Mouse (Mus musculus): ENCODE data around the gene Clcn1. TPM values are rescaled to one million over a fixed set of nuclear protein-coding genes. Genes with fewer than 3 reads are reported as not detected.
A peak's percentile ranks its signal among the peaks of the same experiment; 100 is the strongest.

Clcn1 gene
- polyA plus RNA-seq, 1 experiment from 2014 or later = 0.15 TPM

GRCm38 (mm10) chr6:42348281-42349005 lies 62.0 kb downstream of the Clcn1 start:
- Histone ChIP-seq H3K36me3 (ENCODE audit: control insufficient read depth, insufficient read depth, low read length) (0 out of 2 replicates have a peak, but pooled peaks cover 3% of the 10 kb centered on the region), H3K9ac (ENCODE audit: low read length) (0 out of 2 replicates have a peak overlapping the region, but pooled peaks have one; percentile 17), H3K27ac (ENCODE audit: low read length) (peak overlapping the region; percentile 99), H3K9me3 (ENCODE audit: control insufficient read depth, low read length) (no peaks in the 10 kb centered on the region), H3K4me3 (ENCODE audit: low read length) (peak overlapping the region; percentile 63), H3K4me1 (replicated peaks; ENCODE audit: control insufficient read depth, insufficient read depth, low read length) (peaks cover 32% of the 10 kb centered on the region), H3K27me3 (ENCODE audit: control insufficient read depth, insufficient read depth, low read depth, low read length) (no peaks in the 10 kb centered on the region), H3K4me2 (ENCODE audit: low read depth, low read length) (peak overlapping the region; percentile 89)
- 39% methylated on average over 12 of the region's 12 CpGs for WGBS
- ATAC-seq (ENCODE audit: low read depth) = no peak

- H3K4me1 ChIP-seq (replicated peaks; ENCODE audit: control insufficient read depth, insufficient read depth, low read length) = peaks cover 37% of the 10 kb centered on the region
- H3K4me3 ChIP-seq (ENCODE audit: low read length) = peak overlapping the region; percentile 63
- H3K4me2 ChIP-seq (ENCODE audit: low read depth, low read length) = peak overlapping the region; percentile 89
- ATAC-seq (ENCODE audit: low read depth) = peak; percentile 54
- peak overlapping the region; percentile 99 for H3K27ac ChIP-seq (ENCODE audit: low read length)
- 2% methylated on average over 11 of the region's 11 CpGs for WGBS
- H3K27me3 ChIP-seq (ENCODE audit: control insufficient read depth, insufficient read depth, low read depth, low read length) = no peaks in the 10 kb centered on the region
- H3K9ac ChIP-seq (ENCODE audit: low read length) = peak overlapping the region; percentile 79
- H3K36me3 ChIP-seq (ENCODE audit: control insufficient read depth, insufficient read depth, low read length) = peaks cover 3% of the 10 kb centered on the region; the same call in 1 of the 2 replicates
- H3K9me3 ChIP-seq (ENCODE audit: control insufficient read depth, low read length) = no peaks in the 10 kb centered on the region
Observed at GRCm38 (mm10) chr6:42349006-42349425, 62.5 kb downstream of the Clcn1 start.

- Histone ChIP-seq H3K4me3 (ENCODE audit: low read length) (peak within 1 kb of the TSS; percentile 63), H3K27ac (ENCODE audit: low read length) (peak within 1 kb of the TSS; percentile 99), H3K36me3 (ENCODE audit: control insufficient read depth, insufficient read depth, low read length) (peaks cover 3% of the 10 kb centered on the region; the same call in 1 of the 2 replicates), H3K9me3 (ENCODE audit: control insufficient read depth, low read length) (no peaks in the 10 kb centered on the region), H3K4me2 (ENCODE audit: low read depth, low read length) (peak within 1 kb of the TSS; percentile 89), H3K4me1 (replicated peaks; ENCODE audit: control insufficient read depth, insufficient read depth, low read length) (peaks cover 42% of the 10 kb centered on the region), H3K27me3 (ENCODE audit: control insufficient read depth, insufficient read depth, low read depth, low read length) (no peaks in the 10 kb centered on the region), H3K9ac (ENCODE audit: low read length) (peak within 1 kb of the TSS; percentile 79)
- under 1% methylated on average over 24 of the region's 36 CpGs for WGBS
- ATAC-seq (ENCODE audit: low read depth) = peak; percentile 95
Observed at GRCm38 (mm10) chr6:42349426-42350020, 63.0 kb downstream of the Clcn1 start, which contains the start of gene Zyx. Gene Zyx (plus strand): TSS chr6:42349630.

GRCm38 (mm10) chr6:42350021-42350967 lies 63.8 kb downstream of the Clcn1 start:
- Histone ChIP-seq H3K36me3 (ENCODE audit: control insufficient read depth, insufficient read depth, low read length) (peaks cover 3% of the 10 kb centered on the region; the same call in 1 of the 2 replicates), H3K4me3 (ENCODE audit: low read length) (peak overlapping the region; percentile 63), H3K4me1 (replicated peaks; ENCODE audit: control insufficient read depth, insufficient read depth, low read length) (peaks cover 47% of the 10 kb centered on the region), H3K4me2 (ENCODE audit: low read depth, low read length) (peak overlapping the region; percentile 89), H3K27ac (ENCODE audit: low read length) (peak overlapping the region; percentile 99), H3K9me3 (ENCODE audit: control insufficient read depth, low read length) (no peaks in the 10 kb centered on the region), H3K9ac (ENCODE audit: low read length) (peak overlapping the region; percentile 79), H3K27me3 (ENCODE audit: control insufficient read depth, insufficient read depth, low read depth, low read length) (no peaks in the 10 kb centered on the region)
- peak; percentile 24 for ATAC-seq (ENCODE audit: low read depth)
- WGBS = under 1% methylated on average over 72 of the region's 72 CpGs

GRCm38 (mm10) chr6:42350968-42351775 lies 64.7 kb downstream of the Clcn1 start:
- Histone ChIP-seq H3K9me3 (ENCODE audit: control insufficient read depth, low read length) (no peaks in the 10 kb centered on the region), H3K9ac (ENCODE audit: low read length) (peak overlapping the region; percentile 79), H3K4me2 (ENCODE audit: low read depth, low read length) (peak overlapping the region; percentile 89), H3K4me3 (ENCODE audit: low read length) (peak overlapping the region; percentile 63), H3K36me3 (ENCODE audit: control insufficient read depth, insufficient read depth, low read length) (peaks cover 7% of the 10 kb centered on the region), H3K27me3 (ENCODE audit: control insufficient read depth, insufficient read depth, low read depth, low read length) (no peaks in the 10 kb centered on the region), H3K27ac (ENCODE audit: low read length) (peak overlapping the region; percentile 99), H3K4me1 (replicated peaks; ENCODE audit: control insufficient read depth, insufficient read depth, low read length) (peaks cover 47% of the 10 kb centered on the region)
- WGBS = 42% methylated on average over 13 of the region's 13 CpGs
- no peak for ATAC-seq (ENCODE audit: low read depth)

GRCm38 (mm10) chr6:42351776-42352485 lies 65.4 kb downstream of the Clcn1 start:
- no peaks in the 10 kb centered on the region for H3K9me3 ChIP-seq (ENCODE audit: control insufficient read depth, low read length)
- H3K4me2 ChIP-seq (ENCODE audit: low read depth, low read length) = peak overlapping the region; percentile 89
- peaks cover 14% of the 10 kb centered on the region for H3K36me3 ChIP-seq (ENCODE audit: control insufficient read depth, insufficient read depth, low read length)
- H3K27ac ChIP-seq (ENCODE audit: low read length) = 0 out of 2 replicates have a peak overlapping the region, but pooled peaks have one; percentile 20
- no peaks in the 10 kb centered on the region for H3K27me3 ChIP-seq (ENCODE audit: control insufficient read depth, insufficient read depth, low read depth, low read length)
- 57% methylated on average over 7 of the region's 7 CpGs for WGBS
- peak overlapping the region; percentile 79 for H3K9ac ChIP-seq (ENCODE audit: low read length)
- peaks cover 54% of the 10 kb centered on the region for H3K4me1 ChIP-seq (replicated peaks; ENCODE audit: control insufficient read depth, insufficient read depth, low read length)
- ATAC-seq (ENCODE audit: low read depth) = no peak
- H3K4me3 ChIP-seq (ENCODE audit: low read length) = peak overlapping the region; percentile 63

- Histone ChIP-seq H3K4me3 (ENCODE audit: low read length) (peak overlapping the region; percentile 63), H3K4me2 (ENCODE audit: low read depth, low read length) (peak overlapping the region; percentile 89), H3K4me1 (replicated peaks; ENCODE audit: control insufficient read depth, insufficient read depth, low read length) (peaks cover 60% of the 10 kb centered on the region), H3K36me3 (ENCODE audit: control insufficient read depth, insufficient read depth, low read length) (peaks cover 19% of the 10 kb centered on the region), H3K9me3 (ENCODE audit: control insufficient read depth, low read length) (no peaks in the 10 kb centered on the region), H3K9ac (ENCODE audit: low read length) (peak overlapping the region; percentile 79; the same call in 1 of the 2 replicates), H3K27me3 (ENCODE audit: control insufficient read depth, insufficient read depth, low read depth, low read length) (no peaks in the 10 kb centered on the region), H3K27ac (ENCODE audit: low read length) (no peak overlapping the region)
- 95% methylated on average over 1 of the region's 1 CpGs for WGBS
- no peak for ATAC-seq (ENCODE audit: low read depth)
Observed at GRCm38 (mm10) chr6:42352486-42352846, 66.0 kb downstream of the Clcn1 start.

GRCm38 (mm10) chr6:42353180-42353579 lies 66.7 kb downstream of the Clcn1 start:
- Histone ChIP-seq H3K27me3 (ENCODE audit: control insufficient read depth, insufficient read depth, low read depth, low read length) (no peaks in the 10 kb centered on the region), H3K4me3 (ENCODE audit: low read length) (peak overlapping the region; percentile 63), H3K4me2 (ENCODE audit: low read depth, low read length) (peak overlapping the region; percentile 89), H3K4me1 (replicated peaks; ENCODE audit: control insufficient read depth, insufficient read depth, low read length) (peaks cover 65% of the 10 kb centered on the region), H3K9ac (ENCODE audit: low read length) (0 out of 2 replicates have a peak overlapping the region, but pooled peaks have one; percentile 18), H3K27ac (ENCODE audit: low read length) (no peak overlapping the region), H3K36me3 (ENCODE audit: control insufficient read depth, insufficient read depth, low read length) (peaks cover 24% of the 10 kb centered on the region), H3K9me3 (ENCODE audit: control insufficient read depth, low read length) (no peaks in the 10 kb centered on the region)
- no peak for ATAC-seq (ENCODE audit: low read depth)
- WGBS = 43% methylated on average over 8 of the region's 8 CpGs

All from lung, embryonic 16.5 days (tissue).